Mouse (Mus musculus): Measurements from ENCODE around the gene Znrf4.

DNA sequence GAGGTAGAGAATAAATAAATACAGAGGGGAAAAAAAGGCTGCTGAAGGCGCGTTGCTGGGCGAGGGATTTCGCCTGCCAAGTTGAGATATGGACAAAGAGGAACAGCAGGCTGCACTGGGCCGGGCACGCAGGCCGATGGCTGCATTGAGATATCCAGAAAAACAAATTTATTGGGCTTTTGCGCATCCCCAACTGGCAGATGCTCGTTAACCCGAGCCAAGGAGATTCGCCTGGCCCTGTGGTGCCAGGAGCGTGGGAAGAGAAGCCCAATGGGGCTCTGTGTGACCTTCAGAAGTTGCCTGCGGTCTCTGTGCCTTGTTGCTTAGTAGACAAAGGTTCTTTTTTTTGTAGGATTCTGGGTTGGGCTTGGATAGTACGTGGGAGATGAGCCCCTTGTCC lies 24.0 kb upstream of the Znrf4 start:
- TF ChIP-seq POLR2A (IDR thresholded peaks at IDR 0.05; ENCODE audit: borderline replicate concordance, control insufficient read depth, low read depth, low read length) (no peak), CTCF (IDR thresholded peaks at IDR 0.05; ENCODE audit: control insufficient read depth, insufficient read depth, low read length) (no peak)
